Mouse (Mus musculus): ENCODE results near the gene Ing1.
"Not testable (repeated sequence)": the region's sequence is repeated elsewhere in the genome, so short reads cannot be mapped to it uniquely, and the experiment has no call there.

The Ing1 gene

DNA sequence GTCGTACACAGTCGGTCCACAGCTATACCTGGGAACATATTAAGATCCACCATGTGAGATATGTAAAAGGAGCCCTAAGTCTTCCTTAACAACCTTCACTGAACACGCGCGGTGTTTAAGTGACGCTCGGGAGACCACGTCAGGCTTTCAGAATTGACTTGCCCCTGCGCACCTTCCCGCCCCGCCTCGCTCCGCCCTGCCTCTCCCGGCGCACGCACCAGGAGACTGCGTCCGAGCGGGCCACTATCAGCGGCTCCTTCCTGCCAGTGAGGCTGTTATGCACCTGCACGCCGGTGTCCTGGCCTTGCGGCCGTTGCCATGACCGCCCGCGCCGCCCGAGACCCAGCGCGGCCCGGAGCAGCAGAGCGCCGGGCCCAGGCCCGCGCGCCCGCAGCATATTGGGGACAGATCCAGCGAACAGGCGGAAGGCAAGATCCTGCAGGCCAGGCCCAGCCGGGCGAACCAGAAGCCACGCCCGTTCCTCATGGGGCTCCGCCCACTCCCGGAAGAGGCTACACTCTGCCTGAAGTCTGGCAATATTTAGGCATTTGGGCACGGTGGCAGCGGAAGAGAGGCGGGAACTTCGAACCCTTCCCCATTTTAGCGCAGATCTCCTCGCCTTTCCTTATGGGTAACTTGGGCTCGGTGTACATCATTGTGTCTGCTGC lies 5.0 kb upstream of the Ing1 start, which contains the start of gene Cars2:
Cars2 (minus strand) TSS at position 503 of the 668 bp plus-strand sequence.
- DNase-seq (ENCODE audit: low read depth, low spot score): peak; percentile 82

DNA sequence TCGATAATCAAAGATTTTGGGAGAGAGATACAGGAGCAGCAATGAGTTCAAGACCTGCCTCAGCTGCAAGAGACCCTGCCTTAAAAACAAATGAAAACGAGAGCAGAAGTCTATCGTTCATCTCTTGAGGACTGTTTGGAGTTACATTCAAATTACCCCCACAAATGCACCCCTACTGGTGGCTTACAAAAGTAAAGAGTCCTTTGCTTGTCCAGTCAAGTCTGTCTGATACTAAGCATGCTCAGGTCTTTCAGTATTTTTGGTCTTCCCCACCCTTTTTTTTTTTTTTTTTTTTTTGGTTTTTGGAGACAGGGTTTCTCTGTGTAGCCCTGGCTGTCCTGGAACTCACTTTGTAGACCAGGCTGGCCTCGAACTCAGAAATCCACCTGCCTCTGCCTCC lies 3.9 kb upstream of the Ing1 start:
- not testable (repeated sequence) for DNase-seq (ENCODE audit: low read depth, low spot score)

DNA sequence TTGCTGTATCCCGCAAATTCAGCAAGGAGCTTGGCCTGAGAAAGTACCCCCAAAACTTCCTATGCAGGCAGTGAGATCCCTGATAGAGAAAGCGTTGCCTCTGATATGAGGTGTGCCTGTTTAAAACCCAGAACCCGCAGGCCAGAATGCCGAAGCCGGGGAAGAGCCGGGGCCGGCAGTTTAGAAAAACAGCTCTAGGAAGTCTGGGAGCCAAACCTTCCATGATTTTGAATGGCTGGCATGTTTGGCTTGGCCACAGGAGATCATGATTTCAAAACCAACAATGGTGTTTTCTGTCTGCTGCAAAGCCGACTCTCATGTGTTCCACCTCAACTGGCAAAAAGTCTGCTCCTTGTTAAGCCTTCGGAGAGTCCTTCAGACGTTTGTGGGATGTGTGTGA lies 3.0 kb upstream of the Ing1 start:
- no peak for DNase-seq (ENCODE audit: low read depth, low spot score)

DNA sequence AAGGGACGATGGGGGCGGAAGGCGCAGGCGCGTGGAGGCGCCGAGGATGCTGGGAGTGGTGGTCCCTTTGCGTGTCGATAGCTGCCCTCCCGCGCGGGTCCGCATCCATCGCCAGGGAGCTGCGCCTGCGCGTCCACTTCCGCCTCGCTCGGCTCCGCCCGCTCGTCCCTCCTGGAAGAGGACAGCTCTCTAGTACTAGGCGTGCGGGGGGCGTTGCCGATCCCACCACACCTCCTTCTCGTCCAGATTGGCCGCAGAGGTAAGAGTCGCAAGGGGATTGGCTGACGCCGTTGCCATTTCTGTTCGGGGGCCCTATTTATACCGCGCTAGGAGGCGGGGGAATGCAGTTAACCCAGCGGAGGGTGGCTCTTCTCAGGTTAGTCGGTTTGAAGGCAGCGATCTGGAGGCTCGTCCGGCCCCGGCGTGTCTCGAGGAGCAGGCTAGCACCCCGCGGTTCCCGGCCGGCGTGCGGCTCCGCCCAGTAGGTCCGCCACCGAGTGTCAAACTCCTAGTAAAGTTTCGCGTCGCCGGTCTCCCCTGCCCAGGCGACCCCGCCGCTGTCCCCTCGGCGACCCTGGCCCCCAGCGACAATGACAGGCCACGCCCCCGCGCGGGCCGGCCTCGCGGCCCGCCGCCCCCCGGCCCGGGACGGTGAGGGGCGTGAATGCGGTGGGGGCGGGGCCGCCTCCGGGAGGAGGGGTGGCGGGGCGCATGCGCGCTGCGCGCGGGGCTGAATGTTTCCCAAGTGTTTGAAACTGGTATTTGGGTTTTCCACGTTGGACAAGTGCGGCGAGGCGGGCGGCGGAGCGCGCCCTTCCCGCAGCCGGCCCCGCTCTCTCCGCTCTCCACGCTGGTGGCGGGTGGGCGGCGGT lies 585 bp downstream of the Ing1 start:
- DNase-seq (ENCODE audit: low read depth, low spot score): peak; percentile 100

DNA sequence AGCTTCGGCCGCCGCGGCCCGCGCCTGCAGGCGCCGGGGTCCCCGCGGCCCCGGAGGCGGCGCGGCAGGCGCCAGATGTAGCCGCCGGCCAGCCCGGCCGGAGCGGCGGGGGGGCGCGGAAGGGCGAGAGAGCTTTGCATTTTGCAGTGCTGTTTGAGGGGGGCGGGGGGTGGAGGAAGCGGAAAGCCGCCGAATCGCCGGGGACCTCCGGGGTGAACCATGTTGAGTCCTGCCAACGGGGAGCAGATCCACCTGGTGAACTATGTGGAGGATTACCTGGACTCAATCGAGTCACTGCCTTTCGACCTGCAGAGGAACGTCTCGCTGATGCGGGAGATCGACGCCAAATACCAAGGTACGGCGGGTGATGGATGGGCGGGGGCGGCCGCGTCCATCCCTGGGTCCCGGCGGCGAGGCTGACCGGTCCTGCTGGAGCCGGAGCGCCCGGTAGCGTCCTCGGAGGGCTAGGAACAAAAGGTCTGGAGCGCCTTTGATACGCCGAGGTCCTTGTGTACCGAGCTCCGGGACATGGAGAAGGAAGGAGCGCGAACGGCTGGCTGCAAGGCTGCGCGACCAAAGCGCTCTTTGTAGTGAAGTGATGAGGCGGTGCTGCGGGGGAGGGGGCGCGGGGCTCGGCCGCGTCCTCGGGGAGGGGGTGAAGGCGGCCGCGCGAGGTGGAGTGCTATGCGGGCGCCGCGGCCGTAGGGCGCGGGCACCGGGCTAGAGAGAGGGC lies 1.5 kb downstream of the Ing1 start:
- no peak for DNase-seq (ENCODE audit: low read depth, low spot score)

DNA sequence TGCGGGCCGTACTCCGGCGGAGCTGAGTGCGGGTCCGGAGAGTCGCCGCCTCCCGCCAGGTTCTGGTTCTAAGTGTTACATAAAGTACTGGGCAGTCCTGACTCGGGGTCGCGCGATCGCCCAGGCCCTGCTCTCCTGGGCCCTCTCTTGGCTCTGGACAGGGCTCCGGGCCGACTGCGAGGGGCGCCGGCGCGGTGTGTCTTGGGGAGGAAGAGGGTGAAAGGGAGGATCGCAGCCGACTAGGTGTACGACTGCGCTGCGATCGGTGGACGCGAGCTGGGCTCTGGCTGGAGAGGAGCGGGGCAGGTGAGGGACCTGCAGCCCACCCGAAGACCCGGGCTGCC lies 2.0 kb downstream of the Ing1 start:
- no peak for DNase-seq (ENCODE audit: low read depth, low spot score)

DNA sequence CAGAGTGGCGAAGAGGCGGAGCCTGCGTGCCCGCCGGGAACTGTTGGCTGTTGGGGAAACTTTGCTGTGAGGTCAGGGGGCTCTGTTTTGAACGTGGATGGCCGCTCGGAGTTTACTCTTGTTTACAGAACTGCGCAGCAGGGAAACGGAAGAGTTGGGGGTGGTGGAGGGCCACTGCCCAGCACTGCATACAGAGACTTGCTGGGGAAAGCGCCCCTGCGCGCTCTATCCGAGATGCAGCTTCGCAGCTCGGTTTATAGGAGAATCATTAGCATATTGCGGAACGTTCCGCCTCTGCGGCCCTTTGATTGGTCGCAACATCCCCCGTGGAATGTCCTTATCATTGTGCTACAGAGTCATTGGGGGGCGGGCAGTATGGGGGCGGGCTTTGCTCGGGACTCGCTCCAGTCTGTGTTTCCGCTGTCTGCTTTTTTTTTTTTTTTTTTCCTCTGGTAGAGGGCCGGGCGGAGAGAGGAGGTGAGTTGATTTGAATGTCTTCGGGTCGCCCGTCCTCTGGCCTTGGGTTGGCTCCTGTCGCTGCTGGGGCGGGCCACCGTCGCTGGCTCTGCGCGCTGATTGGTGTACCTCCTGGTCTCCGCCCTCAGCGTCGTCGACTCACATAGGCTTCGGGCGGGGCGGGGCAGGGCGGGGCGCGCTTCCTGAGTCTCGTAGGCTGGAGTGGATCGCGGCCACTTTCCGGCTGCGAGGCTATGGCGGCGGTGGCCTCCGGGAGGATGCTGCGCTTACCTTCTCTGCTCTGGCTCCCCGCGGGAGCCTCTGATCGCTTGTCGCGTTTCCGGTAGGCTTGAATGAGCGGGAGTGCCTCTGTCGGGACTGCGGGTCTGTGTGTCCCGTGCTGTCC lies 2.6 kb downstream of the Ing1 start:
- DNase-seq (ENCODE audit: low read depth, low spot score): peak; percentile 99

DNA sequence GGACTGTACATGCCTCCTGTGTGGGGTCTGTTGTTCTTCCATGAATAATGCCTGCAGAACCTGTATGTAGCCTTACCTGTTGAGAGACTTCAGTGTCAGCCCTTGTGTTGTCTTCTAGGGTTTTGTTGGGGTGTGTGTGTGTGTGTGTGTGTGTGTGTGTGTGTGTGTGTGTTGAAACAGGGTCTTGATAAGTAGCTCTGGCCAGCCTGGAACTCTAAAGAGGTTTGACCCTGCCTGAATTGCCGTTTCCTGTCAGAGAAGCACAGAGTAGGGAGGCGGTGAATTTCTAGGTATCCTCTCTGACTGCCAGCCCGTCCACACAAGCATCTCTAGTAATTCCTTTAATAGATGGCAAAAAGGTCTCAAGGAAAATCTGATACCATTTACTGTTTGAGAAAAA lies 4.1 kb downstream of the Ing1 start:
- no peak for DNase-seq (ENCODE audit: low read depth, low spot score)

DNA sequence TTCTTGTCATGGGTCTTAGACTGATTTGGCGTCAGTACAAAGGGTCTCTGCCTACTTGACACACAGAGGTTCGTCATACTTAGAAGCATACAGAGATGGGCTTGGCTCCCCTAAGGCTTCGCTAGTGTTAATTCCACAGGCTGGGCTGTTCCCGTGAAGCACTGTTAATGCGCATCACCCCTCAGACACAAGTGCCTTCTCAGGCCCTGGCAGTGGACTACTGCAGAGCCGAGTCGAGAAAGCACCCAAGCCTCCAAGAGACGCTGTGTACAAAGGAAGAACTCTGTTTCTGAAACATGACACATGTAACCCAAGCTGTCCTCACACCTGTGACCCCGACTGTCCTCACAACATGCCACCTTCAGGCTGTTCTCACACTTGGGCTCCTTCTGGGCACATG lies 4.8 kb downstream of the Ing1 start:
- no peak for DNase-seq (ENCODE audit: low read depth, low spot score)

DNA sequence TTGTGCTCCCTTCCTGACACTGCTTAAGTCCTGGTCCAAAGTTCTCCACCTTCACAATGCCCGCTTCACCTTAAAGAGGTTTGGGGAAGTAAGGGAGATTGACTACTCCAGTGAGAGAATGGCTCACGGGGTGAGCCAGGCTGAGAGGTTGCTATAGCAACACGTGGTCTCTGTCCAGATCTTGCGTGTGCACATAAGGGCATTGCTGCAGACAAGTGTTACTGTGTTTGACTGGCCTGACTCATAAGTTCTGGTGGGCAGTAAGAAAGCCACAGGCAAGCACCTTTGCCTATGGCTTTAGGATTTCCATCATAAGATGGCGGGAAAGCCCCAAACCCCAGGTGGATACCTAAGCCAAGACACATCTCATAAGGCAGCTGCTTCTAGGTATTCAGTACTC lies 8.9 kb downstream of the Ing1 start:
- DNase-seq (ENCODE audit: low read depth, low spot score): no peak

DNA sequence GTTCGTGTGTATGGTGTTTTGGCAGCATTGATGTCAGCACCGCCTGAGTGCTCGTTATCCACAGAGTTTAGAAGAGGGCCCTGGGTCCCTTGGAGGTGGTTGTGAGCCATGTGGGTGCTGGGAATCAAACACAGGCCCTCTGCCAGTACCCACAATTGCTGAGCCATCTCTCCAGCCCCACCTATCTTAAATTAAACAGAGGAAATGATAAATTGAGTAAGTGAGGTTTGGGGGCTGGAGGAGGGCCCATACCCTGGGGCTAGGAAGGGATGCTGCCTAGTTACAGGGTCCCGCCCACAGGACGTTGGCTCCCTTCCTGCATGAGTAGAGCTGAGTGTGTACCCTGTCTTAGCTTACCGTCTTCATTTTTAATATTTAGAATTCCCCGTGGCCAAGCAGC lies 9.3 kb downstream of the Ing1 start:
- DNase-seq (ENCODE audit: low read depth, low spot score): no peak

DNA sequence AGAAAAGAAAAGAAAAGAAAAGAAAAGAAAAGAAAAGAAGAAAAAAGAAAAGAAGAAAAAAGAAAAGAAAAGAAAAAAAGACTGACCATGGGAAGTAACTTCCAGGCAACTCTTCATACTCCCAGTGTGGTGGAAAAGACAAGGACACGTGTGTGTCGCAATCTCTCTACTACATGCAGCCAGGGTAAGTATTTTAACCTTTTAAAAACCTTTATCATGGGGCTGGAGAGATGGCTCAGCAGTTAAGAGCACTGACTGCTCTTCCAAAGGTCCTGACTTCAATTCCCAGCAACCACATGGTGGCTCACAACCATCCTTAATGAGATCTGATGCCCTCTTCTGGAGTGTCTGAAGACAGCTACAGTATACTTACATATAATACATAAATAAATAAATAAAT lies 12.8 kb downstream of the Ing1 start:
- DNase-seq (ENCODE audit: low read depth, low spot score): not testable (repeated sequence)

DNA sequence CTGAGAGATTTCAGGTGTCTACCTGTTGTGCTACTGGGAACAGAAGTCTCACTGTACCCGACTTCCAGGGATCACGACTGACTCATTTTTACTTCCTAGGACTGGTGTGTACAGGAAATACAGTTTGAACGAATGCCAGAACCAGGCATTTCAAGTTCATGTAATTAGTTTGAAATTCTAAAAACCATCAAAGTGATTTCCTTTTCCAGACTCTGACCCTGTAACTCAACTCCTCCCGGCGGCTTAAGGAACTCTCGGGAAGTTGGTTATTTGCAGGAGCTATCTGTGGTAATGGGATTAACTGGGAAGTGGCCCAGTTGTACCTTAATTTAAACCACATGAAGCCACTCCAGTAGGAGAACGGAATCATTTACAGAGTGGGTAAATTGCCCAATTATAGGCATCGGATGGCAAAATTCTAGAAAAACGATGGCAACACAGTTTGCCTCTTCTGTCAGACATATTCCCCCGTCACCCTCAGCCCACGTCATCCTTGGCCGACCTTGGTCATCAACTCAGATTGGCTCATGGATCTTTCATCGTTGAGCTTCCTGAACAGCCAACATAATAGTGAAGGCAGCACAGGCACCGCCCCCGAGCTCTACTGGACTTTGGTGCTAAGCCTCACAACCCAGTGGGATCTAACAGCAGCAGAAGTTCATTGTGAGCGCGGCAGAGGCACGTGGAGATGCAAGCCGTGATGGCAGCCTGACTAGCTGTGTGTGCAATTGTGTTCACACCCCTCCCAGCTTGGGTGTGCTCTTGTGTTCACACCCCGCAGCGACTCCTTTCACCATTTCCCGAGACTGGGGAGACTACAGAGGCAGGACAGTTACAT lies 14.1 kb downstream of the Ing1 start:
- no peak for DNase-seq (ENCODE audit: low read depth, low spot score)

DNA sequence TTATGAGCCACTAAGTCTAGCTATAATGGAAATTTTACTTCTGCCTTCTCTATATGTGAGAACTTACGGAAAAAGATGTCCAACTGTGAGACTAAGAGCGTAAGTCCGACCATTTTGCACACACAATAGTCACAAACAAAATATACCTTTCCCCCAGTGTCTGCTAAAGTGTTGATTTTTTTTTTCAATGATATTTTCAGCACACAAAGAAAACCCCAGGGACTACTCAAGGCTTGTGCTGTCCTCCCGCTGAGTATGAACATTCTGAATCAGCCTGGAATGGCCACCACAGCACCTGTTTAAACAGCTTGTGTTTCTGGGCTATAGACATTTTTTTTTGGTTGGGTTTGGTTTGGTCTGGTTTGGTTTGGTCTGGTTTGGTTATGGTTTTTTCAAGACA lies 15.4 kb downstream of the Ing1 start:
- DNase-seq (ENCODE audit: low read depth, low spot score): no peak

DNA sequence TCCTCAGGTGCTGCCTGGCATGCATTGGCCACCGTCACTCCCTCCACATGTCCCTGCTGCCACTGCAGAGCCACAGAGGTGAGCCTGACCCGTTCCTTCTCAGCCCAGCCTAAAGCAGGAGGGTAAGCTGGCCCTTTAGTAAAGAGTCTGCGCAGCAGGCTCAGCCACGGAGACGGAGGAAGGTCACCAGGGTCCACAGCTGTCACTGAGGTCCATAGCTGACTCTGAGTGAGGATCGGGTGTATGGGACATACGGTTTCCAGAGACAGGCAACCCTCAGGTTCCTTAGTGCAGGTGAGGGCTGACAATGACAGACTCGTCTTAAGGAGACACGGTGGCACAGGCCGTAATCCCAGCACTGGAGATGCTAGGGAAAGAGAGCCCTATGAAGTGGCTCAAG lies 16.6 kb downstream of the Ing1 start:
- no peak for DNase-seq (ENCODE audit: low read depth, low spot score)

DNA sequence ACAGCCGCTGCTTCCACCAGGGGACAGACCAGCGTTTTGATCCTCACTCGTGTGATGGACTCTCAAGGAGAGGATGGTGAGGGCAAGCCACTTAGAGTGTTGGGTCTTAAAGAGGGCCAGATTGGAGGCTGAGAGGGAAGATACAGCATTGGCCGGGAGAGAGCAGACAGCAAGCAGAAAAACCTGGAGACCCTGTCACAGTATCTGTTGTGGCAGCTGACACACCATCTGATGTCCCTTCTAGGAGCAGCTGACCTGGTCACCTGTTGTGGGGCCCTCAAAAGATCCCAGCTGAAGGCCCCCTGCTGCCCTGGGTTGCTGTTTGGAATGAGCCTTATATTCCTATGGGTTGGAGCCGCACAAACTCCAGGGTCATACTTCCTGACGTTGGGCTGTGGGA lies 17.1 kb downstream of the Ing1 start:
- DNase-seq (ENCODE audit: low read depth, low spot score): no peak

DNA sequence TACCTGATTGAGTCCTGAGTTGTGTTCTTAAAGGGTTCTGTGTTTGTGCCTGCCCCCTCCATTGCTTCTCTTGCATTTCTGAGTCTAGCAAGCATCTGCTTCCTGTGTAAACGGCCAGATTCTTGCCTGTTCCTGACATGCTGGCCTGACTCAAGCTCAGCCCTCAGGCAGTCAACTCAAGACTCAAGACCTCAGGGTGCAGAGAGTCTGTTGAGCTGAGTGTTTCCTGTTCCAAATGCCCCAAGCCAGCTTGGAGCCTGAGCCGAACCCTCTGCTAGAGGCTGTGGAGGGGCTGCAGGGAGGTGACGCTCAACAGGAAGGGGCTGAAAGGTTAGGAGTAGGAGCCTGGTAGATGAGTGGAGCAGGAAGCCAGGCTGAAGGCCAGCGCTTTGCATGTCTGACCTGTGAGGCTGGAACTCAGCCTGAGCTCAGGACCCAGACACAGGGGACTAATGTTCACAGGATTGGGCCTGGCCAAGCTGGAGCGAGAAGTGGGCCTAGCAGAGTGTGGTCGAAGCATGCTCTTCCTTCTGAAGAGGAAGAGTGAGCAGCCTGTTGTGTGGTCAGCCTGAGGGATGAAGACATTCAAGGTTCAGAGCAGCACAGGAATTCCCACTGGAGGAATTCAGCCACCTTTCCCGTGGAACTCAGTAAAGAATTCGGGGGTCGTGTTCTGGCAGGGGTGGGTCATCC lies 19.7 kb downstream of the Ing1 start:
- DNase-seq (ENCODE audit: low read depth, low spot score): no peak

DNA sequence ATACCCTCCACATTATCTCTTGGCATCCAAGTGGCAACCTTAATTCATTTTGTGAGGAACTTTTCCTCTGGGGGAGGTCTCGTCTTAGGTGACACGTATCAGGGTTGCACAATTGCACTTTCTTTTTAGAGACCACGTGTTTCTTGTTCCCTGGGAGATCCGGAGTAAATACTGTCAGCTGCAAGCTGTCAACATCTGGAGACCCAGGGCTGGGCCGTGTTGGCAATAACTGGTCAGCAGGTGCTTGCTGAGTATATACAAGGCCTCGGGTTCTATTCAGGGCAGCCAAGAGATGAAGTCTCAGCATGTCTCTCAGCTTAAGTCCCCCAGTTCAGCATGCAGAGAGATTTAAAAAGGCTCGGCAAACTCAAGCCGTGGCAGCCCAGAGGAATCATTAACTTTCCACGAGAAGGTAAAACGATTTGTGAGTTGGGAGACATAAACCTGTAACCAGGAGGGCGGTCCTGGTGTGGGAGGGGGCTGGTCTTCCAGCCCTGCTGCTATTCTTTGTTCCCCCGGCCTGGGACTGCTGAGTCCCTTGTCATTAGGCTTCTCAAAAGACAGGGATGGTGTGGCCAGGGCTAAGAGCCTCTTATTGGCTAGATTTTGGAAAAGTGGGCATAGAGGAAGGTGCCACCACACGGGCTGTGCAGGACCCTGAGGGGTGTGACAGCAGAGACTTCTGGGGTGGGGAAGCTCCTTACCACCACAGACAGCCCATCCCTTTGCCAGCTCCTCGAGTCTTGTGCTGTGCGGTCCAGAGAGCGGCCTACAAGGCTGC lies 20.4 kb downstream of the Ing1 start:
- peak; percentile 33 for DNase-seq (ENCODE audit: low read depth, low spot score)
